Mouse (Mus musculus) kidney, adult 2 months (tissue): ENCODE results near the gene Ccdc180.

Experiments
- CTCF ChIP-seq: fragments of 200-500 bp; conservative IDR thresholded peaks from 2 replicates; pipeline ENCODE4 v1.5.1; 2011; ENCODE audit warnings: low read depth, mild to moderate bottlenecking, control low read depth, low read length, moderate library complexity, mixed read lengths; ENCODE audit not compliant: insufficient read depth, insufficient read length
- POLR2A ChIP-seq: fragments of 200-500 bp; IDR thresholded peaks from one replicate; pipeline ENCODE4 v1.6.1; 2011; ENCODE audit warnings: low read depth, low read length, control low read depth

- TF ChIP-seq POLR2A = no peak
- no peak for TF ChIP-seq CTCF
Measured at GRCm38 (mm10) chr4:45846263-45846662, 43.8 kb upstream of the Ccdc180 start.
